Mouse (Mus musculus): ENCODE measurements around the gene Akap10. TPM values are rescaled to one million over a fixed set of nuclear protein-coding genes. Genes with fewer than 3 reads are reported as not detected.
A peak's percentile ranks its signal among the peaks of the same experiment; 100 is the strongest.
"Not testable (repeated sequence)": the region's sequence is repeated elsewhere in the genome, so short reads cannot be mapped to it uniquely, and the experiment has no call there.

The Akap10 gene
- polyA plus RNA-seq, 1 experiment from 2014 or later, result 13.7 TPM

- Histone ChIP-seq H3K27me3 (ENCODE audit: control insufficient read depth, insufficient read depth, low read length) (peaks cover 4% of the 10 kb centered on the region), H3K9me3 (ENCODE audit: control insufficient read depth, low read length) (no peaks in the 10 kb centered on the region), H3K4me1 (ENCODE audit: control insufficient read depth, insufficient read depth, low read length) (no peaks in the 10 kb centered on the region), H3K4me3 (ENCODE audit: low read depth, low read length) (no peak overlapping the region), H3K9ac (replicated peaks; ENCODE audit: low read depth, low read length) (no peak overlapping the region), H3K4me2 (ENCODE audit: low read depth, low read length) (no peak overlapping the region), H3K36me3 (ENCODE audit: control insufficient read depth, insufficient read depth, low read length) (no peaks in the 10 kb centered on the region), H3K27ac (ENCODE audit: low read depth, low read length) (no peak overlapping the region)
- 85% methylated on average over 6 of the region's 6 CpGs for WGBS
- no peak for ATAC-seq (ENCODE audit: low read depth)
Measured at GRCm38 (mm10) chr11:61962684-61963083, 32.6 kb upstream of the Akap10 start.

GRCm38 (mm10) chr11:61960096-61960495 is 30.0 kb upstream of the Akap10 start:
- no peaks in the 10 kb centered on the region for H3K36me3 ChIP-seq (ENCODE audit: control insufficient read depth, insufficient read depth, low read length)
- H3K9ac ChIP-seq (replicated peaks; ENCODE audit: low read depth, low read length), result no peak overlapping the region
- H3K4me3 ChIP-seq (ENCODE audit: low read depth, low read length), result no peak overlapping the region
- no peak overlapping the region for H3K27ac ChIP-seq (ENCODE audit: low read depth, low read length)
- WGBS, result 88% methylated on average over 2 of the region's 2 CpGs
- H3K4me2 ChIP-seq (ENCODE audit: low read depth, low read length), result no peak overlapping the region
- H3K9me3 ChIP-seq (ENCODE audit: control insufficient read depth, low read length), result no peaks in the 10 kb centered on the region
- no peaks in the 10 kb centered on the region for H3K4me1 ChIP-seq (ENCODE audit: control insufficient read depth, insufficient read depth, low read length)
- no peak for ATAC-seq (ENCODE audit: low read depth)
- peaks cover 6% of the 10 kb centered on the region for H3K27me3 ChIP-seq (ENCODE audit: control insufficient read depth, insufficient read depth, low read length)

GRCm38 (mm10) chr11:61958706-61959105 is 28.7 kb upstream of the Akap10 start:
- not testable (repeated sequence) for H3K4me2 ChIP-seq (ENCODE audit: low read depth, low read length); H3K4me1 ChIP-seq (ENCODE audit: control insufficient read depth, insufficient read depth, low read length); H3K9me3 ChIP-seq (ENCODE audit: control insufficient read depth, low read length); ATAC-seq (ENCODE audit: low read depth); H3K27ac ChIP-seq (ENCODE audit: low read depth, low read length); H3K27me3 ChIP-seq (ENCODE audit: control insufficient read depth, insufficient read depth, low read length); H3K9ac ChIP-seq (replicated peaks; ENCODE audit: low read depth, low read length); H3K4me3 ChIP-seq (ENCODE audit: low read depth, low read length); H3K36me3 ChIP-seq (ENCODE audit: control insufficient read depth, insufficient read depth, low read length)
- 55% methylated on average over 6 of the region's 6 CpGs for WGBS

GRCm38 (mm10) chr11:61957296-61957813 is 27.3 kb upstream of the Akap10 start:
- ATAC-seq (ENCODE audit: low read depth), result peak; percentile 42; the same call in 1 of the 2 replicates
- WGBS, result 5% methylated on average over 25 of the region's 25 CpGs
- H3K27me3 ChIP-seq (ENCODE audit: control insufficient read depth, insufficient read depth, low read length), result peaks cover 6% of the 10 kb centered on the region
- H3K9me3 ChIP-seq (ENCODE audit: control insufficient read depth, low read length), result no peaks in the 10 kb centered on the region
- H3K4me1 ChIP-seq (ENCODE audit: control insufficient read depth, insufficient read depth, low read length), result no peaks in the 10 kb centered on the region
- peak overlapping the region; percentile 57 for H3K4me3 ChIP-seq (ENCODE audit: low read depth, low read length)
- peak overlapping the region; percentile 58 for H3K9ac ChIP-seq (replicated peaks; ENCODE audit: low read depth, low read length)
- H3K36me3 ChIP-seq (ENCODE audit: control insufficient read depth, insufficient read depth, low read length), result no peaks in the 10 kb centered on the region
- H3K4me2 ChIP-seq (ENCODE audit: low read depth, low read length), result peak overlapping the region; percentile 100
- H3K27ac ChIP-seq (ENCODE audit: low read depth, low read length), result no peak overlapping the region

GRCm38 (mm10) chr11:61956572-61957295 is 26.7 kb upstream of the Akap10 start, which contains the start of gene Specc1:
Gene Specc1, plus strand, starts transcription at chr11:61956763.
- WGBS, result under 1% methylated on average over 54 of the region's 58 CpGs
- Histone ChIP-seq H3K36me3 (ENCODE audit: control insufficient read depth, insufficient read depth, low read length) (no peaks in the 10 kb centered on the region), H3K27ac (ENCODE audit: low read depth, low read length) (no peak within 1 kb of the TSS)

GRCm38 (mm10) chr11:61955951-61956350 is 25.9 kb upstream of the Akap10 start:
- no peak overlapping the region for H3K9ac ChIP-seq (replicated peaks; ENCODE audit: low read depth, low read length)
- no peaks in the 10 kb centered on the region for H3K36me3 ChIP-seq (ENCODE audit: control insufficient read depth, insufficient read depth, low read length)
- WGBS, result 82% methylated on average over 6 of the region's 6 CpGs
- H3K27ac ChIP-seq (ENCODE audit: low read depth, low read length), result no peak overlapping the region
- 0 out of 2 replicates have a peak, but pooled peaks have one; percentile 33 for ATAC-seq (ENCODE audit: low read depth)
- peaks cover 6% of the 10 kb centered on the region for H3K27me3 ChIP-seq (ENCODE audit: control insufficient read depth, insufficient read depth, low read length)
- H3K4me3 ChIP-seq (ENCODE audit: low read depth, low read length), result no peak overlapping the region
- no peaks in the 10 kb centered on the region for H3K9me3 ChIP-seq (ENCODE audit: control insufficient read depth, low read length)
- H3K4me2 ChIP-seq (ENCODE audit: low read depth, low read length), result no peak overlapping the region
- no peaks in the 10 kb centered on the region for H3K4me1 ChIP-seq (ENCODE audit: control insufficient read depth, insufficient read depth, low read length)

More at GRCm38 (mm10) chr11:61956572-61957295, 26.7 kb upstream of the Akap10 start, which contains the start of gene Specc1:
- Histone ChIP-seq H3K9ac (replicated peaks; ENCODE audit: low read depth, low read length) (peak within 1 kb of the TSS; percentile 58), H3K27me3 (ENCODE audit: control insufficient read depth, insufficient read depth, low read length) (peaks cover 6% of the 10 kb centered on the region), H3K9me3 (ENCODE audit: control insufficient read depth, low read length) (no peaks in the 10 kb centered on the region), H3K4me3 (ENCODE audit: low read depth, low read length) (peak within 1 kb of the TSS; percentile 57), H3K4me1 (ENCODE audit: control insufficient read depth, insufficient read depth, low read length) (no peaks in the 10 kb centered on the region), H3K4me2 (ENCODE audit: low read depth, low read length) (peak within 1 kb of the TSS; percentile 100)
- ATAC-seq (ENCODE audit: low read depth), result peak; percentile 94

- no peaks in the 10 kb centered on the region for H3K36me3 ChIP-seq (ENCODE audit: control insufficient read depth, insufficient read depth, low read length)
- H3K9me3 ChIP-seq (ENCODE audit: control insufficient read depth, low read length), result no peaks in the 10 kb centered on the region
- H3K27me3 ChIP-seq (ENCODE audit: control insufficient read depth, insufficient read depth, low read length), result peaks cover 6% of the 10 kb centered on the region
- no peaks in the 10 kb centered on the region for H3K4me1 ChIP-seq (ENCODE audit: control insufficient read depth, insufficient read depth, low read length)
- H3K4me3 ChIP-seq (ENCODE audit: low read depth, low read length), result no peak overlapping the region
- 84% methylated on average over 6 of the region's 6 CpGs for WGBS
- ATAC-seq (ENCODE audit: low read depth), result no peak
- H3K9ac ChIP-seq (replicated peaks; ENCODE audit: low read depth, low read length), result no peak overlapping the region
- no peak overlapping the region for H3K4me2 ChIP-seq (ENCODE audit: low read depth, low read length)
- no peak overlapping the region for H3K27ac ChIP-seq (ENCODE audit: low read depth, low read length)
Measured at GRCm38 (mm10) chr11:61955136-61955535, 25.1 kb upstream of the Akap10 start.

- 21% methylated on average over 10 of the region's 10 CpGs for WGBS
- H3K9me3 ChIP-seq (ENCODE audit: control insufficient read depth, low read length), result no peaks in the 10 kb centered on the region
- no peaks in the 10 kb centered on the region for H3K27me3 ChIP-seq (ENCODE audit: control insufficient read depth, insufficient read depth, low read length)
- no peaks in the 10 kb centered on the region for H3K4me1 ChIP-seq (ENCODE audit: control insufficient read depth, insufficient read depth, low read length)
- H3K4me3 ChIP-seq (ENCODE audit: low read depth, low read length), result no peak overlapping the region
- H3K4me2 ChIP-seq (ENCODE audit: low read depth, low read length), result no peak overlapping the region
- H3K27ac ChIP-seq (ENCODE audit: low read depth, low read length), result no peak overlapping the region
- no peaks in the 10 kb centered on the region for H3K36me3 ChIP-seq (ENCODE audit: control insufficient read depth, insufficient read depth, low read length)
- H3K9ac ChIP-seq (replicated peaks; ENCODE audit: low read depth, low read length), result no peak overlapping the region
- ATAC-seq (ENCODE audit: low read depth), result 0 out of 2 replicates have a peak, but pooled peaks have one; percentile 14
Measured at GRCm38 (mm10) chr11:61950632-61951031, 20.6 kb upstream of the Akap10 start.

- H3K9me3 ChIP-seq (ENCODE audit: control insufficient read depth, low read length), result no peaks in the 10 kb centered on the region
- WGBS, result under 1% methylated on average over 3 of the region's 3 CpGs
- no peaks in the 10 kb centered on the region for H3K36me3 ChIP-seq (ENCODE audit: control insufficient read depth, insufficient read depth, low read length)
- ATAC-seq (ENCODE audit: low read depth), result no peak
- no peak overlapping the region for H3K4me2 ChIP-seq (ENCODE audit: low read depth, low read length)
- no peak overlapping the region for H3K4me3 ChIP-seq (ENCODE audit: low read depth, low read length)
- H3K27me3 ChIP-seq (ENCODE audit: control insufficient read depth, insufficient read depth, low read length), result no peaks in the 10 kb centered on the region
- no peaks in the 10 kb centered on the region for H3K4me1 ChIP-seq (ENCODE audit: control insufficient read depth, insufficient read depth, low read length)
- no peak overlapping the region for H3K27ac ChIP-seq (ENCODE audit: low read depth, low read length)
- no peak overlapping the region for H3K9ac ChIP-seq (replicated peaks; ENCODE audit: low read depth, low read length)
Measured at GRCm38 (mm10) chr11:61949315-61949714, 19.3 kb upstream of the Akap10 start.

Data from neural tube, embryonic 14.5 days (tissue).